Mouse (Mus musculus) forebrain, embryonic 11.5 days (tissue): Measurements from ENCODE around the gene Rraga. TPM values are rescaled to one million over a fixed set of nuclear protein-coding genes. Genes with fewer than 3 reads are reported as not detected.
A peak's percentile ranks its signal among the peaks of the same experiment; 100 is the strongest.

Source experiments
- ATAC-seq: fragments of 200-750 bp; cut with Nextera tagmentation; replicated peaks from 2 replicates; pipeline ENCODE4 v1.8.0; 2017; ENCODE audit warnings: moderate TSS enrichment; ENCODE audit not compliant: low FRiP score
- DNase-seq: peaks from one replicate; pipeline ENCODE4 v3.0.0-alpha.2; 2017; ENCODE audit warnings: low spot score
- H3K27ac ChIP-seq: fragments of 300-500 bp; sonication (generic); 2 replicates; pipeline ENCODE4 v1.5.1; 2014; ENCODE audit warnings: low read depth, low read length
- H3K27me3 ChIP-seq: fragments of 300-500 bp; sonication (generic); 2 replicates; pipeline ENCODE4 v1.6.1; 2014; ENCODE audit warnings: mild to moderate bottlenecking, low read length, mixed read lengths; ENCODE audit not compliant: control insufficient read depth, insufficient read depth
- H3K36me3 ChIP-seq: fragments of 300-500 bp; sonication (generic); 2 replicates; pipeline ENCODE4 v1.6.1; 2014; ENCODE audit warnings: mild to moderate bottlenecking, low read length, moderate library complexity, mixed read lengths; ENCODE audit not compliant: control insufficient read depth, insufficient read depth
- H3K4me1 ChIP-seq: fragments of 300-500 bp; sonication (generic); replicated peaks from 2 replicates; pipeline ENCODE4 v1.6.1; 2014; ENCODE audit warnings: low read length, mixed read lengths; ENCODE audit not compliant: control insufficient read depth, insufficient read depth
- H3K4me2 ChIP-seq: fragments of 300-500 bp; sonication (generic); 2 replicates; pipeline ENCODE4 v1.6.1; 2014; ENCODE audit warnings: low read depth, mild to moderate bottlenecking, low read length, moderate library complexity, mixed read lengths; ENCODE audit not compliant: severe bottlenecking
- H3K4me3 ChIP-seq: fragments of 300-500 bp; sonication (generic); 2 replicates; pipeline ENCODE4 v1.5.1; 2014; ENCODE audit warnings: low read depth, low read length
- H3K9ac ChIP-seq: fragments of 300-500 bp; sonication (generic); 2 replicates; pipeline ENCODE4 v1.6.1; 2014; ENCODE audit warnings: low read length
- H3K9me3 ChIP-seq: fragments of 300-500 bp; sonication (generic); 2 replicates; pipeline ENCODE4 v1.6.1; 2016; ENCODE audit warnings: low read length, mixed read lengths; ENCODE audit not compliant: control insufficient read depth
- WGBS: fragments of 180-500 bp; shearing (Covaris S2); extraction: QIAGEN DNeasy Blood & Tissue Kit; methylation state at CpG from one replicate; pipeline ENCODE4 v1.1.7; 2014; 5-methylcytosine and 5-hydroxymethylcytosine counted together
- polyA plus RNA-seq: library from polyadenylated mRNA; unstranded; fragments of >200 nt; fragmentation: Nextera tagmentation; extraction: Ambion mirVana; gene quantifications from 2 replicates; pipeline ENCODE4 v1.2.1, GENCODE M21; 2014

The Rraga gene
- 110 and 113 TPM in 2 replicates for polyA plus RNA-seq

DNA sequence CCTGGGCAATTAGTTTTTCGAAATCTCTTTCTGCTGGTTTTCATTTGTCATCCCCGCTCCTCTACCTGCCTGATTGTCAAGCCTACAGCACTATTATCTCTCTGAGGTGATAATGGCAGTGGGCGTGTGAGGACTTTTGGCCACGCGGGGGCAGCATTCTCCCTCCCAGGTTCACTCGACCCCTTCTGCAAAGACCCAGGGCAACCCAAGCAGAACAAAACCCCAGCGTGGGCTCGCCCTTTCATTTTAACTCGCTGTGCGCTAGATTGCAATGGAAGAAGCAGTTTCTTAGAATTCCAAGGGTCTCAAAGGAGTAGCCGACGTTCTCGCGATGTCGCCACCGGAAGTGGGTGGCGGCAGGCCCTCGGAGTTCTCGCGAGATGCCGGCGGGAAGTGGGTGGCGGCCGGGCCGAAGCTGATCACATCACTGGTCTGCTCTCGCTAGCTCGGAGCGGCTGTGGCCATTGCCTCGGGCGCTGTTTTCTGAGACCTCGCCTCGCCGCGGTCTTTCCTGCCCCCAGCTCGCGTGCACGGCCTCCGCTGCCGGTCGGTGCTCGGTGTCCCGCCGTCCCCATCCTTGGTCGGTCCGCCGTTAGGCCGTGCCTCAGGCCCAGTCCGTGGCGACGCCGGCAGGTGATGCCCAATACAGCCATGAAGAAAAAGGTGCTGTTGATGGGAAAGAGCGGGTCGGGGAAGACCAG, at the start of gene Rraga:
Gene Rraga, plus strand, starts transcription at position 386 of the 701 bp plus-strand sequence.
- Histone ChIP-seq H3K27me3 (no peaks in the 10 kb centered on the region), H3K36me3 (no peaks in the 10 kb centered on the region), H3K4me2 (peak within 1 kb of the TSS; percentile 82), H3K9me3 (no peaks in the 10 kb centered on the region), H3K4me1 (peaks cover 6% of the 10 kb centered on the region), H3K4me3 (peak within 1 kb of the TSS; percentile 81), H3K9ac (peak within 1 kb of the TSS; percentile 95), H3K27ac (peak within 1 kb of the TSS; percentile 96)
- DNase-seq (peak; percentile 98), ATAC-seq (peak; percentile 97)
- WGBS, result under 1% methylated on average over 53 of the region's 53 CpGs

DNA sequence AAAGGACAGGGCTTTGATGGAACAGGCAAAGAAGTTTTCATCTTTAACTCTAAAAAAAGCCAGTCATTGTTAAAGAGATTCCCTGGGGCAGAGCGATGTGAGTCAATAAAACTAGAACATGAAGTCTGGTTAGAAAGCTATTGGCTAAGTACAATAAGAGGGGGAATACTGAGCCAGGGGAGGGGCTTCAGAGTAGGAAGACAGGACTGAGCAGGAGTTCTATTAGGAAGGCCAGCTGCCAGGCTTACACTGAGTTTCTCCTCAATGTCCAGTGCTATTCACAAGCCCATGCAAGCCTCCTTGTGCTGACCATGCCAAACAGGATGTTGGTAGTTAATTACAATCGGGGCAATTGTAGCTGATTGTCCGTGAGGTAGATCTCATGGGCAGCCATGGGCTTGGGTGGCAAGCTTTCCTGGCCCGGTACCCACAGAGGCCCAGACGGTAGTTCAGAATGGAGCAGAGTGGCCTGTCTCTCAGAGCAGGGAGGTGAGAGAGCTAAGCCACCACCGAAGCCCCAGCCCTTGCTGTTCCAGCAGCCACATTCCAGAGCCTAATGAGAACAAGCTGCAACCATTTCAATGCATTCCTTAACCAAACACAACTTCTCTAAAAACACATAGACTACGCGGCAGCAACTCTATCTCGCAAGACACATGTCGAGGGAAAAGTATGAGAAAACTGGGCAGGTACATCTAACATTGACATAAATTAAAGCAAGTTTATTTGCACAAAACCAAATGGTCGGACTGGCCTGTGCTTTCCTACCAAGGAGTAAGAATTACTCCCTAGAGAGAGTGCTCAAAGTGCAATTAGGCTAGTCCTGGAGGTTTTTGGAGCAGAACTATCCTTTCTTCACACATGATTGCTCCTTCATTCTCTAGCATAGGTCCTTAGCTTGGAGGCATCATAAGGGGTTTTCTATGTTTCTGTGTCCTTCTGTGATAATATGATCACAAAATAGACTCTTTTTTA, 48.0 kb upstream of the Rraga start:
- 74% methylated on average over 11 of the region's 11 CpGs for WGBS
- H3K9me3 ChIP-seq, result no peaks in the 10 kb centered on the region
- H3K27ac ChIP-seq, result no peak overlapping the region
- no peak overlapping the region for H3K4me3 ChIP-seq
- H3K27me3 ChIP-seq, result no peaks in the 10 kb centered on the region
- no peaks in the 10 kb centered on the region for H3K4me1 ChIP-seq
- no peak overlapping the region for H3K9ac ChIP-seq
- no peak for DNase-seq
- H3K4me2 ChIP-seq, result no peak overlapping the region
- no peaks in the 10 kb centered on the region for H3K36me3 ChIP-seq
- no peak for ATAC-seq

DNA sequence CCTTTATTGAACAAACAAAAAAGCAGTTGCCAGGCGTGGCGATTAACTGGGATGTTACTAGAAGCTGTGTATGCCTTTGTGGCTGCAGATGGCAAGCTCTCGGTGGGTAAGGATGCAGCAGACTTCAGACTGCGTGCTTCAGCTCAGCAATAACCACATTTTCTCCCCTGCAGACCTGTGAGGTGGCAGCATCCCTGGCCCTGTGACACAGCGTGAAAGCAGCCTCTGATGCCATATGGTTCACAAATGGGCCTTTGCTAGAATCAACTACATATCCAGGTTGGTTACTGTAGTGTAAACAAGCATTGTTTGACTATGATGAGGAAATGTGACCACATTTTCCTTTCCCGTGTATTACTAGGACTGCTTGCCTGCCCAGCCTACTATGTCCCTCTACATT, 46.3 kb upstream of the Rraga start:
- ATAC-seq (no peak), DNase-seq (no peak)
- Histone ChIP-seq H3K4me1 (no peaks in the 10 kb centered on the region), H3K4me2 (no peak overlapping the region), H3K27ac (no peak overlapping the region), H3K36me3 (no peaks in the 10 kb centered on the region), H3K4me3 (no peak overlapping the region), H3K9ac (no peak overlapping the region), H3K9me3 (no peaks in the 10 kb centered on the region), H3K27me3 (no peaks in the 10 kb centered on the region)
- WGBS, result 80% methylated on average over 6 of the region's 6 CpGs

DNA sequence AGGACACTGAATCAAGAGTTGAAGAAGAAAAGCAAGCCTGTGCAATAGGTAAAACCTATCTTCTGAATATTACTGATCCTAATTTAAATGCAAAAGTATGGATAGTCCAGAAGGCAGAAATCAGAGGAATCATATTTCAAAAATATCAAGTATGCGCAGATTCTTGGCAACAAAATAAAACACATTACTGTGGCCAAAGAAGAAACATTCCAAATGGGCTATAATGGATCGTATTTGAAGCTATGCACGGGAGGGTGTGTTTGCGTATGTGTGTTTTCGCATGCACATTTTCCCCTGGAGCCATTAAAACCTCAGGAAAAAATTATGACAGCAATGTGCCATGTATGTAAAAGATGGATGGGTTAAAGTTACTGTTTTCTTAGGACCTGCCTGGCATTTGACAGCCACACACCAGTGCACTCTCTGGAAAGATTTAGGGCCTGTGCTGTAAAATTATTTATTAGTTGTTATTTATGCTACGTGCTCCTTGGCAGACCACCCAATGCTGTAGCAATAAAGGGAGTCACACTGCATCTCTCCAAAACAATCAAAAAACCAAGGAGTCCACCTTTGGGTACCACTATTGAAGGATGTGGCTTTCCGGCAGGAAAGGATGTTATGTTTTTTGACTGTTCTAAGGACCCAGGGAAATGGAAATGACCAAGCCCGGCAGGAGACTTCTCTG, 41.9 kb upstream of the Rraga start:
- Histone ChIP-seq H3K9ac (no peak overlapping the region), H3K27me3 (no peaks in the 10 kb centered on the region), H3K36me3 (no peaks in the 10 kb centered on the region), H3K4me1 (no peaks in the 10 kb centered on the region), H3K4me2 (no peak overlapping the region), H3K27ac (no peak overlapping the region), H3K4me3 (no peak overlapping the region), H3K9me3 (no peaks in the 10 kb centered on the region)
- DNase-seq (no peak), ATAC-seq (no peak)
- WGBS, result 87% methylated on average over 8 of the region's 8 CpGs

DNA sequence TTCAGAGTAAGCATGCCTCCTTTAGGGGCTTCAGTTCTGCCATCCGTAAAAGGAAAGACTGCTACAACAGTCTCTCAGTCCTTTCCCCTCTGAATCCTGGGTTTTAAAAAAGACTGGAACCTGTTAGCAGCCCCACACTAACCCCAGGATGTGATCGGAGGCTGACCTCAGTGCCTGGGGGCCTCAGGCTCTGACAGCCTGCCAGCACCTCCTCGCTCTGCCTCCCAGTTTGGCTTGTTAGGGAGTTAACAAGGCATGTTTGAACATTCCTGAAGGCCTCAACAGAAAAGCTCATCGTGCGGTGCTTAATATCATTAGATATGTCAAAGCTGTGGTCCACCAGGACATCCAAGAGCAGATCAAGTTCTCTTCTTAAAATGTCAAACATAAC, 41.4 kb upstream of the Rraga start:
- Histone ChIP-seq H3K27me3 (no peaks in the 10 kb centered on the region), H3K9ac (no peak overlapping the region), H3K36me3 (no peaks in the 10 kb centered on the region), H3K4me3 (no peak overlapping the region), H3K4me2 (no peak overlapping the region), H3K27ac (no peak overlapping the region), H3K4me1 (no peaks in the 10 kb centered on the region), H3K9me3 (no peaks in the 10 kb centered on the region)
- ATAC-seq, result no peak
- 72% methylated on average over 5 of the region's 5 CpGs for WGBS
- DNase-seq, result no peak

DNA sequence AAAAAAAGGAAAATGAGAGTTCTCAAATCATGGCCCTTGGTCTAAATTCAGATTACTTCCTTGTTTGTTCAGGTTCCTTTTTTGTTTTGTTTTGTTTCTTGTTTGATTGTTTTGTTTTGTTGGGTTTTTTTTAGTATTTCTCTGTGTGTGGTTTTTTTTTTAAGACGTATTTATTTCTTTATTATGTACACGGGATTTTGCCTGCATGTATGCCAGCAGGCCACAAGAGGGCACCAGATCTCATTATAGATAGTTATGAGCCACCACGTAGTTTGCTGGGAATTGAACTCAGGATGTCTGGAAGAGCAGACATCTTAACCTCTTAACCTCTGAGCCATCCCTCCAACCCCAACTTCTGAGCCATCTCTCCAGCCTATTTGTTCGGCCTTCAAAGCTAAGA, 37.5 kb upstream of the Rraga start:
- Histone ChIP-seq H3K4me3 (no peak overlapping the region), H3K27me3 (no peaks in the 10 kb centered on the region), H3K27ac (no peak overlapping the region), H3K9me3 (no peaks in the 10 kb centered on the region), H3K36me3 (no peaks in the 10 kb centered on the region), H3K4me1 (no peaks in the 10 kb centered on the region), H3K9ac (no peak overlapping the region), H3K4me2 (no peak overlapping the region)
- DNase-seq (no peak), ATAC-seq (no peak)
- 55% methylated on average over 4 of the region's 4 CpGs for WGBS

DNA sequence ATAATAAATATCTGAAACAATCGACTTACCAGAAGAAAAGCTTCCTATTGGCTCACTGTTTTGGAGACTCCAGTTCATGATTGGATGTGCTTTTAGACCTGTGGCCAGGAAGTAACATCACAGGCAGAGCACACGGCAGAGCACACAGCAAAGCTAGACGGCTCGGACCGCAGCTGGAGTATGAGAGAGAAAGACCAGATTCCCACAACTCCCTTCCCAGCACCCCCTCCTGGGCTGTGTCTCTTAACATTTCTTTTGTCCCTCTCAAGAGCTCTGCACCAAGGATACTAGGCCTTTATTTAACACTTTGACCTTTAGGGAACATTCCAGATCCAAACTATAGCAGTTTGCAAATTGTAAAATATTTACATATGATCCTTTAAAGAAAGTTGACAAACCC, 36.5 kb upstream of the Rraga start:
- Histone ChIP-seq H3K4me3 (no peak overlapping the region), H3K9ac (no peak overlapping the region), H3K4me2 (no peak overlapping the region), H3K27ac (no peak overlapping the region), H3K4me1 (no peaks in the 10 kb centered on the region), H3K9me3 (no peaks in the 10 kb centered on the region), H3K36me3 (no peaks in the 10 kb centered on the region), H3K27me3 (no peaks in the 10 kb centered on the region)
- DNase-seq (no peak), ATAC-seq (no peak)
- WGBS, result 95% methylated on average over 5 of the region's 5 CpGs

DNA sequence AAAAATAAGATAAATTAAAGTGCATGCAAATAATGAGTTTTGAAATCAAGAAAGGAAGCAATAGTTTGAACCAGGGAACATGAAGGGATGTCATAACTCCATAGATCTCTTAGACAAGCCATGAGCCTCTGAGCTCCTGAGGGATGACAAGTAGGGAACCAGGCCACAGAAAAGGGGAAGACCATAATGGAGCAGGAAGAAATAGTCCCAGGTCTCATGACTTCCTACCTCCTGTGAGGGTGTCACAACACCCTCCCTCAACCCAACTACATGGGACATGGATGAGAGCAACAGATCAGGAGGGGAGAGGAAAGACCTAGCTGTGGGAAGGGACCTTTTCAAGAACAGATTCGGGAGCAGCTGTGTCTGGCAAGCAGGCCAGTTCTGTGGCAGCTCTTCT, 33.9 kb upstream of the Rraga start:
- H3K9me3 ChIP-seq, result no peaks in the 10 kb centered on the region
- H3K36me3 ChIP-seq, result no peaks in the 10 kb centered on the region
- no peaks in the 10 kb centered on the region for H3K27me3 ChIP-seq
- H3K9ac ChIP-seq, result no peak overlapping the region
- no peak overlapping the region for H3K4me3 ChIP-seq
- no peak overlapping the region for H3K4me2 ChIP-seq
- ATAC-seq (no peak), DNase-seq (no peak)
- H3K27ac ChIP-seq, result no peak overlapping the region
- H3K4me1 ChIP-seq, result no peaks in the 10 kb centered on the region
- 86% methylated on average over 1 of the region's 1 CpGs for WGBS
